Mouse (Mus musculus): ENCODE data around the gene Erc2.

The Erc2 gene

DNA sequence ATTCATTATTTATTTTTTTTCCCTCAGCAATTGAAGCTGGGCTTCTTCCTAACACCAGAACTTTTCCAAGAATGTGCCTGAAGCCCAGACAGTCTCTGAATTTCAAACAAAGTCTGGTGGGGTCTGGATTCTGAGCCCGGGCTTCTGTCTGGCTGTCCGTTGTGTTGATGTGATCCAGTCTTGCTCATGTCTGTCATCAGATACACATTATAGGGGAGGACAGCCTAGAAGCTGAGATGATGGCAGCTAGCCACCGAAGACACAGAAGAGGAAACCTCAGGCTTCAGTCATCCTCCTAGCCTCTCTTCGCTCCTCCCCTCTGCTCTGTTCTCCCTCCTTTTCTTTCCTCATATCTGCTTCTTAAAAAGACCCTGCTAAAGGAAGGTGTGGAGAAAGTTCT lies 551.5 kb downstream of the Erc2 start:
- DNase-seq (ENCODE audit: low read depth) = no peak

DNA sequence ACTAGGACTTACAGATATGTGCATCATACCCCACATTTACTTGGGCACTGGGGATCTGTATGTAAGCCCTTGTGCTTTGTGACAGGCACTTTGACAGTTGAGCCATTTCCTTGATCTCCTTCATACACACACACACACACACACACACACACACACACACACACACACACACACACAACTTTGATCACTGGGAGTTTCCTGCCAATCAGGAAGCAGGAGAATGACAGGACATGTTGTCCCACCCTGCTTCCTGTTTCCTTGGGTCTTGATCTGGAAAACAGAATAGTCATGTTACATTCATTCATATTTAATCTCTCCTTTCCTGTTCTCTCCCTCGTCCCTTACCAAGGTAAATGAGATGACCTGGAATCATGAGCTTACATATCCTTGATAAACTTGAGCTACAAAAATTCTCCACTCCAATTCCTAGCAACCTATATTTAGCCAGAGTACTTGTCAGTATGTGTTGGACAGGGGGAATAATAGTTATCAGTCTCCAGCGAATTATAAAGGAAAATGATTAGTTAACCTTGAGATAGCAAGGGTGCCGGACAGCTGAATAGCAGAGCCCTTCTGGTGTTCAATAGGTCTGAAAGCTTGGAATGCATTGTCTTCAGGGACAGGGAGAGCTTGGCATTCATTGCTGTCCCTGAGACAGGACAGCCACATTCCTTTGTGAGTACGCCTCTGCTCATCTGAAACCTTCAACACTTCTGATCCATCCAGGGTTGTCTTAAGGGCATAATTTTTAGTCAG lies 559.0 kb downstream of the Erc2 start:
- no peak for DNase-seq (ENCODE audit: low read depth)

- DNase-seq (ENCODE audit: low read depth) = no peak
Observed at GRCm38 (mm10) chr14:28192711-28193364, 570.6 kb downstream of the Erc2 start.

GRCm38 (mm10) chr14:28203874-28204273 lies 581.6 kb downstream of the Erc2 start:
- DNase-seq (ENCODE audit: low read depth) = no peak

GRCm38 (mm10) chr14:28206303-28206702 lies 584.1 kb downstream of the Erc2 start:
- DNase-seq (ENCODE audit: low read depth) = no peak

GRCm38 (mm10) chr14:28225550-28225949 lies 603.3 kb downstream of the Erc2 start:
- no peak for DNase-seq (ENCODE audit: low read depth)

GRCm38 (mm10) chr14:28230563-28230962 lies 608.3 kb downstream of the Erc2 start:
- no peak for DNase-seq (ENCODE audit: low read depth)

- DNase-seq (ENCODE audit: low read depth) = no peak
Observed at GRCm38 (mm10) chr14:28231241-28231640, 609.0 kb downstream of the Erc2 start.

DNA sequence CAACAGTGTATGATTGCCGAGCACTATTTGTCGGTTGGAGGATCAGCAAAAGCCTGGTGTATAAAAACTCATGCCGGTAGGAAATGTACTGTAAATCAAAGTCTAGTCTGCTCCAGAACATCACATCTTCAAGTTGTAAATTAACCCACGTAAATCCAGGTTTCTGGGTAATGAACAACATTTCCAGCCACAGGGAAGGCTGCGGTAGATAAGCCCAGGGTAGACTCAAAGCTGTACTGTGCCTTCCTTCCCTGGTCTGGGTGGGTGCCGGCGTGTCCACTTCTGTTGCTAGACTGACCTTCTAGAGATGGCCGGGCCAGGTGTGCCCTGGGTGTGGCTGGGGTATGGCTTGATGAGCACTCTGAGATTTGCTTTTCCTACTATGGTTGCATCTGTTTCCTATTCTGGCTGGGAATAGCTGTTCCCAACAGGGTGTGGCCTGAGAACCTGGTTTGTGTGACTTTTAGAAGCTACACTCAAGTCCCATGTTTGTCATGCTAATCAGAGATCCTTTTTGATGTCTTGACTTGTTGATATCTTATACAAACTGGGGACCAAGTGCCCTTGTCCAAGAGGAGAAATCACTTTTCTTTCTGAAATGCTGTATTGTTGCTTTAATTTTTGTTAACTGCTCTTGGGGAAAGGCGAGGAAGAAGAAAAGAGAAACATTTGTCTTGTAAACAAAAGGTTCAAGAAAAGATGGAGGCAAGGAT lies 616.3 kb downstream of the Erc2 start:
- DNase-seq (ENCODE audit: low read depth) = no peak

- no peak for DNase-seq (ENCODE audit: low read depth)
Observed at GRCm38 (mm10) chr14:28240111-28240510, 617.9 kb downstream of the Erc2 start.

DNA sequence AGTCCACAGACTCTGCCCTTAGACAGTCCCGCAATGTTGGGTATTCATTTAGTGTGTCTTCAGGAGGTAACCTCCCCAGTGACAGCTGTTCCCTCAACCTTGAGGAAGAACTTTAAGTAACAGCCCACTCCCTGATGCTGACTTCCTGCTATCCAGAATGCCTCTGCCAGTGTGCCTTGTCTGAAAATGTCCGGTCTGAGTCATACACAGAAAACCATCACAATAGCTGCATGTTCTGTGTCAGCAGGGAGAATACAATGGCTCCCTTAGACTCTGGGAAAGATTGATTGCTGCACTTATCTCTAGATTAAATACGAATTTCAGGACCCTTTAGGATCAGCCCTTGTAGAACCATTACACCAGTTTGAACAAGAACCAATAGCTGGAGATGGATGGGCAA lies 620.5 kb downstream of the Erc2 start:
- no peak for DNase-seq (ENCODE audit: low read depth)

- no peak for DNase-seq (ENCODE audit: low read depth)
Observed at GRCm38 (mm10) chr14:28243474-28243873, 621.2 kb downstream of the Erc2 start.

GRCm38 (mm10) chr14:28262706-28263105 lies 640.5 kb downstream of the Erc2 start:
- DNase-seq (ENCODE audit: low read depth) = no peak

DNA sequence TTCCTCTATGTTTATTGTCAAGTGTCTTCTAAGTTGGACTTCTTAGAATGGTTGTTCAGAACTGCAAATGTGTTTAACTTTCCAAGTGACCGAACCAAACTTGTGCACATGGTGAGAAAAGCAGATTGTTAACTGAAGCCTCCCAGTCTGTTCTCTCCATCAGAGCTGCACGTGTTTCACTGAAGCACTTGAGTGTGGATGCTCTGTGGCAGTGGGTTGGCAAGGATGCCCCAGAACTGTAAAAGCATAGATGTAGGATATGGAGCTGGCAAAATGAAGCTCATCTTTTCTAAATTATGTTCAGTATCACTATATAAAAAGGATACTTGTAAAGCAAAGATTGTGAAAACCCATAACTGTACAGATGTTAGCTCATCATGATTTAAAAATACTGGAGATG lies 645.1 kb downstream of the Erc2 start:
- DNase-seq (ENCODE audit: low read depth) = no peak

DNA sequence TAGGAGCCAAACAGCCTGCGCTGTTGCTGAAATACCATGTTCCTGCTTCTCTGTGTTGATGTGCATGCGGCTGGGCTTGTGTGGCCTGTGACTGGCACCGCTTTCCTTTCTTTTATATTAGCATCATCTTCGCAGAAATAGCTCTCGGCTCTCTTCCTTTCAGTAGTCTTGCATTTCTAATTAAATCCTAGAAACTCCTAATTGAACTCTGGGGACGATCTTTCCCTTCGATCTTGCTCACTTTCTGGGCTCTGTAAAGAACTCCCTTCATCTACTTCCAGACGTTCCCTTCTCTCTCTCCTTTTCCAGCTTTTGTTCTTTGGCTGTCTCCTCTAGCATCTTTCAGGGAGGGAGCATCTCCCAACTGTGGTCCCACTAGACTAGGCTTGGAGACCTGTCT lies 649.6 kb downstream of the Erc2 start:
- DNase-seq (ENCODE audit: low read depth) = no peak

DNA sequence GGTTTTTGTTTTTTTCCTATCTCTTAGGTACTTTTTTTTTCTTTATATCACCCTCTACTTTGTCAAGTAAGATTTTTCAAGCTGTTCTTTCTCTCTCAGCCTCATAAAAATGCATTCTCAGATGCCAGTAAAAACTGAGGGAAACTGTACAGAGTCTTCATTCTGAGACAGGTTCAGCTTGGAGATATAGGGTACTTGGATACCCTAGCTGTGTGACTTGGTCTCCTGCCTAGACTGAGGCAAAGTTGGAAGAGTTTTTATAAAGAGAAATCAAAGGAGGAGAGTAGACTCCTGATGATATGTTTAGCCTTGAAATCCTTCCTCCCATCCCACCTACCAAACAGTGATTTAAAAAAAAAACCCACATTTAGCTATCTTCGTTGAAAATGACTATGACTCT lies 651.4 kb downstream of the Erc2 start:
- DNase-seq (ENCODE audit: low read depth) = no peak

DNA sequence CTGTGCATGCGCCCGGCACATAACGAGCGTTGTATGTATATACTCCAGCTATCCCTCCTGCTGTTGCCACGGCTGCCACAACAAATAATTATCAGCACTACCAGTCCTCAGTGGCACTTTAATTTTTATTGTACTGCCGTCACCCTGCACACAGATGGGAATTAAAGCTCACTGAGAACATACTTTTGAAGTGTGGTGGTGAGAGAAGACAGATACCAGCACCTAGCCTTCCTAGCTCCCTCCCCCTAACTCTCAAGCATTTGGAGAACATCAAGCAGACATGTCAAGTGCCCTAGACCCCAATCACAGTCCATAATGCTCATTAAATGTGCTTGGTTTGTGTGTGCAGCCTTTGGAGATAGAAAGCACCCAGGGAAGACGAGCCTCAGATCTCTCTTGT lies 652.6 kb downstream of the Erc2 start:
- DNase-seq (ENCODE audit: low read depth) = no peak

DNA sequence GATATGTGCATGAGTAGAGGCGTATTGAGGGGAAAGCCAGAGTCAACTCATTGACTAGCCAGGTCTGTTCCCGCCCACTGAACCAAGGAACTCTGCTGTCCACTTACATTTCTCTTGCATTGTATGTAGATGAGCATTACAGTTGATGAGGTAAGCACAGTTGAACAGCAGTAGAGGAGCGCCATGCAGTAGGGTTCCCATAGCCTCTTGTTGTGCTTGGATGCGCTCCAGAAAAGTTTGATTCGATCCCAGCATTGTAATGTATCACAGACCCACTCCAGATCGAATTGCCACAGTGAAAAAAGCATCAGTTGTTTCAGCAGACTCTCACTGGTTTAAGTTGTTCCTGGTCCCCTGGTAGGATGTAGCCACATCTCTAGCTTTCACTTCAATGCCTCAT lies 656.7 kb downstream of the Erc2 start:
- DNase-seq (ENCODE audit: low read depth) = no peak

- no peak for DNase-seq (ENCODE audit: low read depth)
Observed at GRCm38 (mm10) chr14:28280376-28280775, 658.1 kb downstream of the Erc2 start.

DNA sequence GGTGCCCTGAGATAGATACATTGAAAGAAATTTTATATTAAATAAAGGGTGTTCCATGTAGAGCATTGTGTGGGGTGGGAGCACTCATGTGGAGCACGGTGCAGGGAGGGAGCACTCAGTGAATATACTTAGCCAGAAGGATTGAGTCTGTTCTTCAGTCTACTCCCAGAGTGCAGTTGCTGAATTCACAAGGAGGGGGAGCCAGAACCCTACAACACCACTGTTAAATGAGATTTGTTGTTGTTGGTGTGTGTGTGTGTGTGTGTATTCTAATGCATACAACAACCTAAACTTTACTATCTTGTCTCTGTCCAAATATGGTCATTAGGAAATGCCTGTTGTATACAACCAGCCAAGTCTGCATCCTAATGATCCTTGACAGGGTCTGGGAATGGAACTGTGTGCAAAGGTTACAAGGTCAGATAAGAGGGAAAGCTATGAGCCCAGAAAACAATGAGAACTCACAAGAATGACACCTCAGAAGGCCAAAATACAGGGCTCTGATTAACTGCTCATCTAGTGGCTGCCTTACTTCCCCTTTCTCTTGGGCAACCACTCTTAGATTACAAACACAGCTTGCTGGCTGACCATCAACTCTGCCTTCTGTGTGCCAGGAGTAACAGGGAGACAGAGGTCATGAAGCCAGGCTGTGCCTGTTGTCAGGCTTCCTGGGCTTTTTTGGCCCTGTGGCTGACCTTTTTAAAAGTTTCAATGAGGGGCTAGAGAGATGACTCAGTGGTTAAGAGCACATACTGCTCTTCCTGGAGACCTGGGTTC lies 661.3 kb downstream of the Erc2 start:
- DNase-seq (ENCODE audit: low read depth) = no peak

GRCm38 (mm10) chr14:28286511-28286910 lies 664.3 kb downstream of the Erc2 start:
- no peak for DNase-seq (ENCODE audit: low read depth)

DNA sequence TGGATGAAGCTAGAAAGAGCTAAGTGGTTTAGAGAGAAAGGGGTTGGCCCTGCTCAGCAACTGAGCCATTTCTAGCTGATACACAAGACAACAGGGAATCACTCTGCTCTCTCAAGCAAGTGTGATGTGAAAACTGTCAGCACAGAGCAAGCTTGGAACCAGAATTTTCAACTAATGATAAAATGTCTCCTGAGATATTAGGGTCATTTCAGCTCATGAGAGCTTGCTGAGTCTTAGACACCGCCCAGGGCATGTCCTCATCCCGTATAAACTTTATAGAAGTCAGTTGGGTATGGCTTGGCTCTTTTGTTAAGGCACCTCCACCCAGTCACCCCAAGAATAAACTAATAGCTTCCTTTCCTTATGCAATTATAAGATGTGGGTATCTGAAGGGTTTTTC lies 666.0 kb downstream of the Erc2 start:
- DNase-seq (ENCODE audit: low read depth) = no peak

Measured in c-Kit-positive CD71-negative TER-119-negative erythroid progenitor cells, embryonic 14.5 days (primary cell).